Mouse (Mus musculus) myocyte (in vitro differentiated cells): ENCODE results near the gene Spsb1.

Experiments
- POLR2A ChIP-seq: IDR thresholded peaks from one replicate; pipeline ENCODE4 v1.6.1; 2011; ENCODE audit warnings: low read depth, mild to moderate bottlenecking, control low read depth, moderate library complexity; ENCODE audit not compliant: insufficient read length
- REST ChIP-seq: IDR thresholded peaks from one replicate; pipeline ENCODE4 v1.6.1; 2011; ENCODE audit warnings: mild to moderate bottlenecking, control low read depth, moderate library complexity; ENCODE audit not compliant: insufficient read depth, insufficient read length
- TCF12 ChIP-seq: IDR thresholded peaks from one replicate; pipeline ENCODE4 v1.6.1; 2011; ENCODE audit warnings: mild to moderate bottlenecking, control low read depth; ENCODE audit not compliant: poor library complexity, insufficient read depth, severe bottlenecking

GRCm38 (mm10) chr4:149988301-149988700 lies 33.5 kb upstream of the Spsb1 start:
- TF ChIP-seq POLR2A: no peak
- TF ChIP-seq REST: no peak
- no peak for TF ChIP-seq TCF12
